Mouse (Mus musculus) heart, embryonic 14.5 days (tissue): ENCODE results near the gene Islr. TPM values are rescaled to one million over a fixed set of nuclear protein-coding genes. Genes with fewer than 3 reads are reported as not detected.
A peak's percentile ranks its signal among the peaks of the same experiment; 100 is the strongest.

ENCODE experiments used
- ATAC-seq: fragments of 200-750 bp; cut with Nextera tagmentation; 2 replicates; pipeline ENCODE4 v1.8.0; 2017; ENCODE audit warnings: low read depth, moderate TSS enrichment; ENCODE audit not compliant: insufficient number of reproducible peaks, insufficient read depth, low FRiP score
- H3K27ac ChIP-seq, 2 experiments: fragments of 200-500 bp in 1 of 2; fragments of 300-500 bp in 1 of 2; sonication (generic) in 1 of 2; replicated peaks in 1 of 2; 2 replicates each; pipeline ENCODE4 v1.5.1; 2012 to 2014; ENCODE audit warnings: low read depth in 2 of 2, low read length in 2 of 2, control low read depth in 1 of 2, mild to moderate bottlenecking in 1 of 2, mixed read lengths in 1 of 2; ENCODE audit not compliant: control insufficient read depth in 1 of 2, insufficient read depth in 1 of 2
- H3K27me3 ChIP-seq: fragments of 300-500 bp; sonication (generic); 2 replicates; pipeline ENCODE4 v1.6.1; 2014; ENCODE audit warnings: mild to moderate bottlenecking, low read length, control low read depth; ENCODE audit not compliant: control insufficient read depth, insufficient read depth
- H3K36me3 ChIP-seq: fragments of 300-500 bp; sonication (generic); 2 replicates; pipeline ENCODE4 v1.6.1; 2014; ENCODE audit warnings: mild to moderate bottlenecking, control low read depth, low read length, mixed read lengths; ENCODE audit not compliant: control insufficient read depth, insufficient read depth
- H3K4me1 ChIP-seq, 2 experiments: fragments of 200-500 bp in 1 of 2; fragments of 300-500 bp in 1 of 2; sonication (generic) in 1 of 2; 2 replicates each; pipeline ENCODE4 v1.6.1; 2012 to 2014; ENCODE audit warnings: low read length in 2 of 2, control low read depth in 1 of 2, mixed read lengths in 1 of 2; ENCODE audit not compliant: control insufficient read depth in 2 of 2, insufficient read depth in 2 of 2
- H3K4me2 ChIP-seq: fragments of 300-500 bp; sonication (generic); 2 replicates; pipeline ENCODE4 v1.6.1; 2014; ENCODE audit warnings: mild to moderate bottlenecking, low read length
- H3K4me3 ChIP-seq, 2 experiments: fragments of 200-500 bp in 1 of 2; fragments of 300-500 bp in 1 of 2; sonication (generic) in 1 of 2; 2 replicates each; pipeline ENCODE4 v1.5.1; 2012 to 2014; ENCODE audit warnings: low read length in 2 of 2, mild to moderate bottlenecking in 2 of 2, control low read depth in 1 of 2, low read depth in 1 of 2, moderate library complexity in 1 of 2; ENCODE audit not compliant: control insufficient read depth in 1 of 2, insufficient read depth in 1 of 2
- H3K9ac ChIP-seq: fragments of 300-500 bp; sonication (generic); 2 replicates; pipeline ENCODE4 v1.6.1; 2014; ENCODE audit warnings: mild to moderate bottlenecking, low read length
- H3K9me3 ChIP-seq: fragments of 300-500 bp; sonication (generic); 2 replicates; pipeline ENCODE4 v1.6.1; 2016; ENCODE audit warnings: low read length, control low read depth; ENCODE audit not compliant: control insufficient read depth
- WGBS: fragments of 180-500 bp; shearing (Covaris S2); extraction: QIAGEN DNeasy Blood & Tissue Kit; methylation state at CpG from one replicate; pipeline ENCODE4 v1.1.7; 2014; 5-methylcytosine and 5-hydroxymethylcytosine counted together
- polyA plus RNA-seq: library from polyadenylated mRNA; unstranded; fragments of >200 nt; fragmentation: Nextera tagmentation; extraction: Ambion mirVana; gene quantifications from 2 replicates; pipeline ENCODE4 v1.2.1, GENCODE M21; 2014

Gene Islr
- polyA plus RNA-seq, 1 experiment from 2014 or later = 15.6 TPM

DNA sequence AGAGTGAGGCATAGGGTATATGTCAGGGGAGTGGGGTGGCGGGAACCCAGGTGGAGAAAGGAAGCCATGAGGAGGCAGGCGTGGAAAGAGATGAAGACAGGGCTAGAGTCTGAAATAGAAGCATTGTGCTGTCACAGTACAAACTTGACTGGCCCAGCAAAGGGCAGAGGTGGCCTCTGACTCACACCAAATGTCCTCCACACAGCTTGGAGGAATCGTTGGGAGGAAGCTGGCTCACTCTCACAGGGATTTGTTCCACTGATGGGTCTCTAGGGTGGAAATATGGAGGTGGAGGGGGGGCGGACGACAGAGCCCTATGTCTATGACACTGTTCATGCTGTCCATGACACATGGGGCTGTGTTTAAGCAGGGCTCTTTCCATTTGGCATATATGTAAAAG lies 41.0 kb downstream of the Islr start:
- H3K4me2 ChIP-seq = no peak overlapping the region

DNA sequence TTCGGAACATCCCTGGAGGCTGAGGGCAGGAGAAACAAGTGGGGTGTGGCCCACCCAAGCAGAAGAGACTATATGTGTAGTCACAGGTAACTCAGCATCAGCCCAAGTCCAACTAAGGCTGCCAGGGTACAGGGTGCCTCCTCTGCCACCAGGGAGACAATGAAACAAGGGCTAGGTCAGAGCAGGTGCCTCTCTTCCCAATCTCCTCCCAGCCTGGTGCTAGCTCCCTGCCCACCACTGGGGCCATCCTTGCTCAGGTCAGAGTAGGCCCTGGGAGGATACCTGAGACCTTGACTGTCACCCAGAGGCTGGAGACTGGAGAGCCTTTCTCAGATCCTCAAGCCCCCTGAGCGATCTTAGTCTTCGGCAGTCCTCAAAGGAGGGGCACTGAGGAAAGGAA lies 41.9 kb downstream of the Islr start:
- Histone ChIP-seq H3K27me3 (no peaks in the 10 kb centered on the region), H3K27ac (no peak overlapping the region), H3K9ac (no peak overlapping the region), H3K4me3 (no peak overlapping the region), H3K4me2 (no peak overlapping the region), H3K36me3 (no peaks in the 10 kb centered on the region), H3K9me3 (no peaks in the 10 kb centered on the region), H3K4me1 (peaks cover 20 to 25% of the 10 kb centered on the region in 2 experiments)
- WGBS = 84% methylated on average over 3 of the region's 3 CpGs
- ATAC-seq = no peak

More for the DNA sequence above, 41.0 kb downstream of the Islr start:
- Histone ChIP-seq H3K27me3 (no peaks in the 10 kb centered on the region), H3K4me3 (no peak overlapping the region), H3K36me3 (no peaks in the 10 kb centered on the region), H3K9me3 (no peaks in the 10 kb centered on the region), H3K27ac (no peak overlapping the region), H3K9ac (no peak overlapping the region), H3K4me1 (peaks cover 13 to 22% of the 10 kb centered on the region in 2 experiments)
- 59% methylated on average over 5 of the region's 5 CpGs for WGBS
- no peak for ATAC-seq

DNA sequence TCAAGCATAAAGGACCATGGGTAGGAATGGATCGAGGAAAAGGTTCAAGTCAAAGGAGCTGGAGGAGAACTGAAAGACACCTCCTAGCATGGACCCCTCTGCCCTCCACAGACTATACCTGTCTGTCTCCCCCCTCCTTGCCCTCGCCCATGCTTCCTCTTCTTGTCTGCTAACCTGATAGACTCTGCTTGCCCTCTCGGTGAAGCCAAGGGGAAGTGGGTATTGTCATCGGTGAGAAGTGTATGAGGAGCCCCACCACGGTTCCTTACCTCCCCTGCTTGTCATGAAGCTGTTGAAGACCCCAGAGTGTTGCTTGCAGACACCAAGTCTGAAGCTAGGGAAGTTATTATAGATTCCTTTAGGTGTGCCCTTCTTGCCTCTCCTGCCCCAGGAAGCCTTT lies 43.8 kb downstream of the Islr start:
- Histone ChIP-seq H3K36me3 (no peaks in the 10 kb centered on the region), H3K4me3 (no peak overlapping the region), H3K27me3 (no peaks in the 10 kb centered on the region), H3K9ac (no peak overlapping the region; the same call in 1 of the 2 replicates), H3K4me2 (no peak overlapping the region), H3K4me1 (peaks cover 22 to 29% of the 10 kb centered on the region in 2 experiments), H3K27ac (peak overlapping the region; percentile 56 to 57), H3K9me3 (no peaks in the 10 kb centered on the region)
- WGBS = 68% methylated on average over 5 of the region's 5 CpGs
- no peak for ATAC-seq

DNA sequence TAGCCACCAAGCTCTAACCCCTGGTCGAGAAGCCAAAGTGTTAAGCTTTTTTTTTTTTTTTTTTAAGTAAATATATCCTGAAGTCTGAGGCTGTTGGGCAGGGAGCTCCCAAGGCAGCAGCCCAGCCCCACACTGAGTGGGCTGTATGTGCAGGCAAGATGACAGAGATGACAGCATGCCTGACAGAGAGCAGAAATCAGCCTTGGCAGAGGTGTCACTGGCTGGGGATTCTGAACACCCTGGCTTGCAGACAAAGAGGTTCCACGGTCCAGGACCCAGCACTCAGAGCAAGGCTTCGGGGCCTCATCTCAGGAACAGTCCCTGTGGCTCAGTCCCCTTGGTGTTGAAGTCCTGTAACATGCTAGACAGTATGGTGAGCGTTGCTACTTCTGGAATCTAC lies 44.3 kb downstream of the Islr start:
- H3K9me3 ChIP-seq = no peaks in the 10 kb centered on the region
- no peak overlapping the region; the same call in 1 of the 2 replicates for H3K9ac ChIP-seq
- H3K4me3 ChIP-seq = no peak overlapping the region
- H3K4me2 ChIP-seq = no peak overlapping the region
- WGBS = 15% methylated on average over 4 of the region's 4 CpGs
- H3K27ac ChIP-seq = peak overlapping the region; percentile 57 to 78
- no peaks in the 10 kb centered on the region for H3K36me3 ChIP-seq
- no peaks in the 10 kb centered on the region for H3K27me3 ChIP-seq
- peaks cover 26 to 33% of the 10 kb centered on the region in 2 experiments for H3K4me1 ChIP-seq
- ATAC-seq = peak; percentile 44; the same call in 1 of the 2 replicates

DNA sequence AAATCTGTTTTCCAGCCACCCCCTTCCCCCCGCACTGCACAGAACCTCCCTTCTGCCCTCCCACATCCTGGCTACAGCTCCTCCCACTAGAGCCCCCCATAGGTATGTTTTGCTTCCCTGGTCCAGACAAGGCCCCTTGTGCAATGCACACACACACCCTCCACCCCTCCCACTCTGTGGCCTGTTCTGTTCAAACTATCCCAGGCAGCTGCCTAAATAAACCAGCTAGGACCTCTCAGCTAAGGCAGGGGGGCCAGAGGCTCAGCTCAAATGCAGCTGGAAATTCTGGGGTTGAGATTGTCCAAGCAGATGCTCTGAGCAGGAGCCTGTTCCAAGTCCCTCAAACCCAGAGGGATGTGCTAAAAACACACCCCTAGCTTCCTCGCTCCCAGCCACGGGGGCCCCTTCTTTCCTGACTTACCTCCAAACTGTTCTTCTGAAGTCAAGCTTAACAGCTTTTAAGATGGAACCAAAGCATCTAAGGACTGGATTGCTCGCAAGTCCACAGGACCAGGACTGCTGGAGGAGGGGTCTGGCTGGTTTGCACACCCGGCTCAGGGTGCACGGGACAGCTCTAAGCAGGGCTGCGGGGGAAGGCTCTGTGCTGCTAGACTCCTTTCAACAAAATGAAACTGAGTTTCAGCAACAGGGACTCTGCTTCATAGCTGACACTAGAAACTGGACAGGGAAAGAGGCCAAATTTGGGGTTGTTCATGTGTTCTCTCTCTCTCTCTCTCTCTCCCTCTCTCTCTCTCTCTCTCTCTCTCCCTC lies 45.4 kb downstream of the Islr start:
- Histone ChIP-seq H3K4me3 (peak overlapping the region in 1 of 2 experiments; percentile 16; a peak in 2 of 4 replicates), H3K4me1 (peaks cover 30 to 34% of the 10 kb centered on the region in 2 experiments), H3K4me2 (peak overlapping the region; percentile 38), H3K9ac (no peak overlapping the region; the same call in 1 of the 2 replicates), H3K27ac (peak overlapping the region; percentile 74 to 78), H3K9me3 (no peaks in the 10 kb centered on the region), H3K27me3 (no peaks in the 10 kb centered on the region), H3K36me3 (no peaks in the 10 kb centered on the region)
- 34% methylated on average over 7 of the region's 7 CpGs for WGBS
- peak; percentile 49 for ATAC-seq

DNA sequence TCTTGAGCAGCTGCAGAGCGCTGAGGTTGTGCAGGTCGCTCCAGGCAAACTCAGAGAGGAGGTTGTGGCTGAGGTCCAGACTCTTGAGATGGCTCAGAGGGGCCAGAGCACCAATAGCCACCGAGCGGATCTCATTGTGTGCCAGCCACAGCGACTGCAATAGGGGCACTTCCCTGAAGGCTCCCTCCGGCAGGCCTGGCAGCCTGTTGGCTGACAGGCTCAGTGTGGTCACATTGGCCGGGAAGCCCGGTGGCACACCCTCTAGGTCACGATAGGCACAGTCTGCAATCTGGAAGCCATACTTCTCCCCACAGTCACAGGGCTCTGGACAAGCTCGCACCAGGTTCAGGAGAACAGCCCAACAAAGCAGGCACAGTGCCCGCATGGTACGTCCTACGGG lies 46.3 kb downstream of the Islr start:
- ATAC-seq = no peak
- Histone ChIP-seq H3K36me3 (no peaks in the 10 kb centered on the region), H3K4me3 (peak overlapping the region; percentile 8 to 16; a peak in 3 of 4 replicates), H3K4me2 (peak overlapping the region; percentile 38), H3K27me3 (no peaks in the 10 kb centered on the region), H3K4me1 (peaks cover 30 to 40% of the 10 kb centered on the region in 2 experiments), H3K9me3 (no peaks in the 10 kb centered on the region), H3K27ac (peak overlapping the region; percentile 74 to 78), H3K9ac (peak overlapping the region; percentile 45; the same call in 1 of the 2 replicates)
- 79% methylated on average over 13 of the region's 13 CpGs for WGBS

DNA sequence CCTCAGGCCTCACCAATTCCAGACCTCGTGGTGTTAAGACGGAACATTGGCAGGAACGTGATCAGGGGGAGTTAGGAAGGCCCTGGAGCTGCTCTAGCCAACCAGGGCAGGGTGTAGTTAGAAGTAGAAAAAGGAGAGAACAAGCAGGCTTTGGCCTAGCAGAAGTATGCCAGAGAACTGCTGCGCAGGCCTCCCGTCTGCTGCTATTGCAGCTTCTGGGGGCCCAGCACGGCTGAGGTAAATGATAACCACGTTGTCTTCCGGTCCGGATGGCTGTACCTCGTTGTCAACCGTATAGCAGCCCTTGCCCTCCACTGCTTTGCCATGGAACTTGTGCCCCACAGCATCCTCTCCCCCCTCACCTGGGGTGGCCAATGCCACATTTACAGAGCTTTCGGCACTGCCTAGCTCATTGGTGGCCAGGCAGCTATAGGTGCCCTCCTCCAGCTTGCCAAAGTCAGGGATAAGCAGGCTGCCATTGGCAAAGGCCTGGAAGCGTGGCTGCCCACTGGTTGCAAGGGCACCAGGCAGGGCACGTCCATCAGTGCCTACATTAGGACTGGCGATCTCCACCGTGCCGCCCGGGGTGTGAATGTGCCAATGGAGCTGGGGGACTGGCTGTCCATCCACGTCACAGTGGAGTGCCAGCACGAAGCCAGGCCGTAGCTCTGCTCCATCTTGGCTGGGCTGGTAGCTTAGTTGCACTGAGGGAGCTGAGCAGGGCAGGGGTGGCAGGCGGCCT lies 47.1 kb downstream of the Islr start:
- no peak for ATAC-seq
- Histone ChIP-seq H3K4me3 (no peak overlapping the region), H3K4me2 (peak overlapping the region; percentile 38), H3K9ac (no peak overlapping the region), H3K9me3 (no peaks in the 10 kb centered on the region), H3K27ac (no peak overlapping the region), H3K4me1 (peaks cover 30 to 40% of the 10 kb centered on the region in 2 experiments), H3K27me3 (no peaks in the 10 kb centered on the region), H3K36me3 (no peaks in the 10 kb centered on the region)
- 88% methylated on average over 22 of the region's 22 CpGs for WGBS
